ENCODE assay signal across 13 mouse cellular contexts in genomic region chr2:60744674-60745073, GRCm38 (mm10). TPM values are rescaled to one million over a fixed set of nuclear protein-coding genes. Genes with fewer than 3 reads are reported as not detected.
"Had no signal": no experiment of that assay in that cellular context is flagged by ENCODE, and none has a peak within 500 bp of the region (broad histone marks: within the 10 kb centered on the region; RNA-seq: fewer than 3 reads in every experiment).

No protein-coding gene starts in this region.

- H3K9ac ChIP-seq: liver, embryonic 15.5 days; midbrain, embryonic 13.5 days; neural tube, embryonic 13.5 days had no signal

- H3K36me3 ChIP-seq: midbrain, embryonic 13.5 days; neural tube, embryonic 13.5 days had no signal

- DNase-seq: kidney, postnatal 10 days; lung, adult 2 months; lung, postnatal 14 days; right cerebral cortex, adult 18-20 months; right cerebral cortex, postnatal 25 days; thymus, postnatal 36 days had no signal

- ATAC-seq: midbrain, embryonic 13.5 days had no signal

- H3K4me3 ChIP-seq: limb, embryonic 10.5 days; liver, embryonic 15.5 days; midbrain, embryonic 13.5 days; neural tube, embryonic 13.5 days had no signal

- H3K4me1 ChIP-seq: limb, embryonic 10.5 days; liver, embryonic 15.5 days; midbrain, embryonic 13.5 days; neural tube, embryonic 13.5 days had no signal

- H3K27ac ChIP-seq: limb, embryonic 10.5 days; liver, embryonic 15.5 days; midbrain, embryonic 13.5 days; neural tube, embryonic 13.5 days had no signal

- H3K27me3 ChIP-seq: liver, embryonic 15.5 days; midbrain, embryonic 13.5 days; neural tube, embryonic 13.5 days had no signal

- H3K9me3 ChIP-seq: limb, embryonic 10.5 days; liver, embryonic 15.5 days; midbrain, embryonic 13.5 days; neural tube, embryonic 13.5 days had no signal

- H3K4me2 ChIP-seq: liver, embryonic 11.5 days; liver, embryonic 15.5 days; midbrain, embryonic 13.5 days; neural tube, embryonic 13.5 days had no signal

RNA-seq across cellular contexts. Expression of gene Itgb6, which starts 22.2 kb away (rescaled TPM):
- total RNA-seq: left cerebral cortex, adult 18-20 months; monocyte, adult 5-6 weeks had no signal
- polyA plus RNA-seq: midbrain, embryonic 13.5 days had no signal
